Mouse (Mus musculus) hindbrain, embryonic 11.5 days (tissue): Measurements from ENCODE around the gene Syt2. TPM values are rescaled to one million over a fixed set of nuclear protein-coding genes. Genes with fewer than 3 reads are reported as not detected.

Source experiments
- ATAC-seq: fragments of 200-750 bp; cut with Nextera tagmentation; 2 replicates; pipeline ENCODE4 v1.8.0; 2017; ENCODE audit warnings: mild to moderate bottlenecking, moderate TSS enrichment, moderate library complexity; ENCODE audit not compliant: low FRiP score
- DNase-seq: peaks from one replicate; pipeline ENCODE4 v3.0.0-alpha.2; 2015; ENCODE audit warnings: low spot score
- H3K27ac ChIP-seq: fragments of 300-500 bp; sonication (generic); 2 replicates; pipeline ENCODE4 v1.5.1; 2014; ENCODE audit warnings: mild to moderate bottlenecking, low read depth, low read length
- H3K27me3 ChIP-seq: fragments of 300-500 bp; sonication (generic); 2 replicates; pipeline ENCODE4 v1.6.1; 2014; ENCODE audit warnings: mild to moderate bottlenecking, low read length, moderate library complexity, mixed read lengths; ENCODE audit not compliant: control insufficient read depth, insufficient read depth
- H3K36me3 ChIP-seq: fragments of 300-500 bp; sonication (generic); 2 replicates; pipeline ENCODE4 v1.6.1; 2014; ENCODE audit warnings: mild to moderate bottlenecking, low read length, moderate library complexity, mixed read lengths; ENCODE audit not compliant: control insufficient read depth, insufficient read depth
- H3K4me1 ChIP-seq: fragments of 300-500 bp; sonication (generic); replicated peaks from 2 replicates; pipeline ENCODE4 v1.6.1; 2014; ENCODE audit warnings: low read length, mixed read lengths; ENCODE audit not compliant: control insufficient read depth, insufficient read depth
- H3K4me2 ChIP-seq: fragments of 300-500 bp; sonication (generic); replicated peaks from 2 replicates; pipeline ENCODE4 v1.6.1; 2014; ENCODE audit warnings: mild to moderate bottlenecking, low read depth, low read length
- H3K4me3 ChIP-seq: fragments of 300-500 bp; sonication (generic); 2 replicates; pipeline ENCODE4 v1.5.1; 2014; ENCODE audit warnings: low read depth, low read length
- H3K9ac ChIP-seq: fragments of 300-500 bp; sonication (generic); 2 replicates; pipeline ENCODE4 v1.6.1; 2014; ENCODE audit warnings: low read depth, low read length
- H3K9me3 ChIP-seq: fragments of 300-500 bp; sonication (generic); 2 replicates; pipeline ENCODE4 v1.6.1; 2016; ENCODE audit warnings: low read length; ENCODE audit not compliant: control insufficient read depth
- WGBS: fragments of 180-500 bp; shearing (Covaris S2); extraction: QIAGEN DNeasy Blood & Tissue Kit; methylation state at CpG from one replicate; pipeline ENCODE4 v1.1.7; 2014; 5-methylcytosine and 5-hydroxymethylcytosine counted together
- polyA plus RNA-seq: library from polyadenylated mRNA; unstranded; fragments of >200 nt; fragmentation: Nextera tagmentation; extraction: Ambion mirVana; gene quantifications from 2 replicates; pipeline ENCODE4 v1.2.1, GENCODE M21; 2014

Syt2 gene
- polyA plus RNA-seq, 1 experiment from 2014 or later: 4.1 TPM

GRCm38 (mm10) chr1:134784481-134784880, 138.0 kb downstream of the Syt2 start:
- Histone ChIP-seq H3K9me3 (no peaks in the 10 kb centered on the region), H3K4me3 (no peak overlapping the region), H3K27me3 (no peaks in the 10 kb centered on the region), H3K27ac (no peak overlapping the region), H3K4me2 (no peak overlapping the region), H3K4me1 (no peaks in the 10 kb centered on the region), H3K9ac (no peak overlapping the region), H3K36me3 (no peaks in the 10 kb centered on the region)
- WGBS: 77% methylated on average over 6 of the region's 6 CpGs
- ATAC-seq: no peak
- no peak for DNase-seq

- no peak for ATAC-seq
Measured at GRCm38 (mm10) chr1:134784911-134785310, 138.4 kb downstream of the Syt2 start.

GRCm38 (mm10) chr1:134788096-134788495, 141.6 kb downstream of the Syt2 start:
- no peak for ATAC-seq
- Histone ChIP-seq H3K4me3 (no peak overlapping the region), H3K27ac (no peak overlapping the region), H3K27me3 (no peaks in the 10 kb centered on the region), H3K9me3 (no peaks in the 10 kb centered on the region), H3K4me1 (no peaks in the 10 kb centered on the region), H3K9ac (no peak overlapping the region), H3K4me2 (no peak overlapping the region), H3K36me3 (no peaks in the 10 kb centered on the region)
- 49% methylated on average over 7 of the region's 7 CpGs for WGBS
- DNase-seq: peak; percentile 25

More at GRCm38 (mm10) chr1:134784911-134785310, 138.4 kb downstream of the Syt2 start:
- H3K4me3 ChIP-seq: no peak overlapping the region
- no peak overlapping the region for H3K27ac ChIP-seq
- no peaks in the 10 kb centered on the region for H3K4me1 ChIP-seq
- DNase-seq: no peak
- H3K27me3 ChIP-seq: no peaks in the 10 kb centered on the region
- no peak overlapping the region for H3K4me2 ChIP-seq
- 81% methylated on average over 1 of the region's 1 CpGs for WGBS
- no peaks in the 10 kb centered on the region for H3K9me3 ChIP-seq
- no peaks in the 10 kb centered on the region for H3K36me3 ChIP-seq
- H3K9ac ChIP-seq: no peak overlapping the region

- Histone ChIP-seq H3K4me1 (no peaks in the 10 kb centered on the region), H3K27ac (no peak overlapping the region), H3K9ac (no peak overlapping the region), H3K4me2 (no peak overlapping the region), H3K9me3 (no peaks in the 10 kb centered on the region), H3K4me3 (no peak overlapping the region), H3K27me3 (no peaks in the 10 kb centered on the region), H3K36me3 (no peaks in the 10 kb centered on the region)
- DNase-seq (no peak), ATAC-seq (no peak)
- 96% methylated on average over 2 of the region's 2 CpGs for WGBS
Measured at GRCm38 (mm10) chr1:134790716-134791439, 144.4 kb downstream of the Syt2 start.

GRCm38 (mm10) chr1:134791456-134791855, 145.0 kb downstream of the Syt2 start:
- Histone ChIP-seq H3K36me3 (no peaks in the 10 kb centered on the region), H3K9ac (no peak overlapping the region), H3K4me3 (no peak overlapping the region), H3K27ac (no peak overlapping the region), H3K4me2 (no peak overlapping the region), H3K4me1 (no peaks in the 10 kb centered on the region), H3K9me3 (no peaks in the 10 kb centered on the region), H3K27me3 (no peaks in the 10 kb centered on the region)
- DNase-seq: no peak
- ATAC-seq: no peak

- Histone ChIP-seq H3K9me3 (no peaks in the 10 kb centered on the region), H3K27ac (no peak overlapping the region), H3K9ac (no peak overlapping the region), H3K4me3 (no peak overlapping the region), H3K4me2 (no peak overlapping the region), H3K27me3 (no peaks in the 10 kb centered on the region), H3K36me3 (no peaks in the 10 kb centered on the region), H3K4me1 (no peaks in the 10 kb centered on the region)
- 73% methylated on average over 1 of the region's 1 CpGs for WGBS
- DNase-seq: no peak
- ATAC-seq: no peak
Measured at GRCm38 (mm10) chr1:134796076-134796475, 149.6 kb downstream of the Syt2 start.

GRCm38 (mm10) chr1:134796536-134796935, 150.1 kb downstream of the Syt2 start:
- H3K9ac ChIP-seq: no peak overlapping the region
- H3K4me3 ChIP-seq: no peak overlapping the region
- H3K27me3 ChIP-seq: no peaks in the 10 kb centered on the region
- 87% methylated on average over 3 of the region's 3 CpGs for WGBS
- ATAC-seq: no peak
- no peak overlapping the region for H3K27ac ChIP-seq
- H3K9me3 ChIP-seq: no peaks in the 10 kb centered on the region
- no peak for DNase-seq
- H3K4me2 ChIP-seq: no peak overlapping the region
- H3K36me3 ChIP-seq: no peaks in the 10 kb centered on the region
- no peaks in the 10 kb centered on the region for H3K4me1 ChIP-seq

- 95% methylated on average over 7 of the region's 7 CpGs for WGBS
- no peak for DNase-seq
- Histone ChIP-seq H3K4me2 (no peak overlapping the region), H3K9me3 (no peaks in the 10 kb centered on the region), H3K27me3 (no peaks in the 10 kb centered on the region), H3K4me1 (no peaks in the 10 kb centered on the region), H3K9ac (no peak overlapping the region), H3K36me3 (no peaks in the 10 kb centered on the region), H3K27ac (no peak overlapping the region), H3K4me3 (no peak overlapping the region)
- no peak for ATAC-seq
Measured at GRCm38 (mm10) chr1:134801758-134802157, 155.3 kb downstream of the Syt2 start.

- Histone ChIP-seq H3K27ac (no peak overlapping the region), H3K4me3 (no peak overlapping the region), H3K4me2 (no peak overlapping the region), H3K4me1 (no peaks in the 10 kb centered on the region), H3K36me3 (no peaks in the 10 kb centered on the region), H3K9me3 (no peaks in the 10 kb centered on the region), H3K9ac (no peak overlapping the region), H3K27me3 (no peaks in the 10 kb centered on the region)
- 72% methylated on average over 16 of the region's 16 CpGs for WGBS
- no peak for ATAC-seq
- DNase-seq: no peak
Measured at GRCm38 (mm10) chr1:134803286-134804117, 157.0 kb downstream of the Syt2 start.
